Mouse (Mus musculus): ENCODE data around the gene Psmg4. TPM values are rescaled to one million over a fixed set of nuclear protein-coding genes. Genes with fewer than 3 reads are reported as not detected.

Psmg4 gene
- polyA plus RNA-seq (2015; fragmentation: Nextera tagmentation; extraction: Ambion mirVana) = 65.3 and 74.1 TPM in 2 replicates

- Histone ChIP-seq H3K27ac (ENCODE audit: low read length) (peak within 1 kb of the TSS; percentile 98), H3K9me3 (replicated peaks; ENCODE audit: control insufficient read depth, low read length) (no peaks in the 10 kb centered on the region), H3K4me1 (ENCODE audit: control insufficient read depth, insufficient read depth, low read length) (peaks cover 12% of the 10 kb centered on the region), H3K9ac (ENCODE audit: low read length) (peak within 1 kb of the TSS; percentile 90), H3K4me3 (ENCODE audit: low read length) (peak within 1 kb of the TSS; percentile 97), H3K36me3 (ENCODE audit: control insufficient read depth, insufficient read depth) (peaks cover 9% of the 10 kb centered on the region), H3K27me3 (ENCODE audit: control insufficient read depth, insufficient read depth, low read length) (no peaks in the 10 kb centered on the region), H3K4me2 (ENCODE audit: low read depth, low read length) (peak within 1 kb of the TSS; percentile 89)
- ATAC-seq (replicated peaks; ENCODE audit: extremely low read depth, insufficient read depth, low FRiP score) = peak; percentile 93
- WGBS = 3% methylated on average over 44 of the region's 44 CpGs
Measured at GRCm38 (mm10) chr13:34162491-34163303, at the start of gene Psmg4. Gene Psmg4, plus strand, starts transcription at chr13:34162964.

DNA sequence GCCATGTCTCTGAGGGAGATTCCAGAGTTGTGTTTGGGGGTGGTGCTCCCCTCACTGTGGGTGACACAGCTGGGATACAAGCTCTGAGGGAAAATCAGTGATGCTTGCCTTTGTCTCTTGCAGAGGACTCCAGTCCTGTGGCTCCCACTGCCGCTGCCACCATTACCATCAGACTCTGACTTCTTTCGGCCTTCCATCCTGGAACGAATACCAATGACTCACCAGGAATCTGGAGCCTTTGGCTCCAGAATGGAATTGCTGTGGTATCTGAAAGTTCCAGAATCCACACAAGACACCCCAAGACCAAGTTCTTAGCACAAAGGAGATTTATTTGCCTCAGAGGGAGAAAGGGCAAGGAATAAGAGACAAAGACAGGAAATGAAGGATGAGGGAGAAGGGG, 49.7 kb upstream of the Psmg4 start:
- ATAC-seq (replicated peaks; ENCODE audit: extremely low read depth, insufficient read depth, low FRiP score) = no peak
- H3K27me3 ChIP-seq (ENCODE audit: control insufficient read depth, insufficient read depth, low read length) = no peaks in the 10 kb centered on the region
- no peaks in the 10 kb centered on the region for H3K9me3 ChIP-seq (replicated peaks; ENCODE audit: control insufficient read depth, low read length)
- H3K36me3 ChIP-seq (ENCODE audit: control insufficient read depth, insufficient read depth) = no peaks in the 10 kb centered on the region
- H3K4me1 ChIP-seq (ENCODE audit: control insufficient read depth, insufficient read depth, low read length) = no peaks in the 10 kb centered on the region
- WGBS = 74% methylated on average over 3 of the region's 3 CpGs
- H3K4me2 ChIP-seq (ENCODE audit: low read depth, low read length) = no peak overlapping the region
- H3K9ac ChIP-seq (ENCODE audit: low read length) = no peak overlapping the region
- no peak overlapping the region for H3K27ac ChIP-seq (ENCODE audit: low read length)
- no peak overlapping the region for H3K4me3 ChIP-seq (ENCODE audit: low read length)

- H3K9me3 ChIP-seq (replicated peaks; ENCODE audit: control insufficient read depth, low read length) = no peaks in the 10 kb centered on the region
- no peaks in the 10 kb centered on the region for H3K36me3 ChIP-seq (ENCODE audit: control insufficient read depth, insufficient read depth)
- no peak overlapping the region for H3K27ac ChIP-seq (ENCODE audit: low read length)
- H3K27me3 ChIP-seq (ENCODE audit: control insufficient read depth, insufficient read depth, low read length) = no peaks in the 10 kb centered on the region
- 72% methylated on average over 4 of the region's 4 CpGs for WGBS
- peaks cover 2% of the 10 kb centered on the region; the same call in 1 of the 2 replicates for H3K4me1 ChIP-seq (ENCODE audit: control insufficient read depth, insufficient read depth, low read length)
- H3K4me2 ChIP-seq (ENCODE audit: low read depth, low read length) = no peak overlapping the region
- peak; percentile 60 for ATAC-seq (replicated peaks; ENCODE audit: extremely low read depth, insufficient read depth, low FRiP score)
- no peak overlapping the region for H3K9ac ChIP-seq (ENCODE audit: low read length)
- no peak overlapping the region for H3K4me3 ChIP-seq (ENCODE audit: low read length)
Measured at GRCm38 (mm10) chr13:34114654-34115053, 48.1 kb upstream of the Psmg4 start.

GRCm38 (mm10) chr13:34116508-34116907, 46.3 kb upstream of the Psmg4 start:
- Histone ChIP-seq H3K9ac (ENCODE audit: low read length) (no peak overlapping the region), H3K4me1 (ENCODE audit: control insufficient read depth, insufficient read depth, low read length) (peaks cover 2% of the 10 kb centered on the region; the same call in 1 of the 2 replicates), H3K27ac (ENCODE audit: low read length) (no peak overlapping the region), H3K4me2 (ENCODE audit: low read depth, low read length) (no peak overlapping the region), H3K4me3 (ENCODE audit: low read length) (no peak overlapping the region), H3K9me3 (replicated peaks; ENCODE audit: control insufficient read depth, low read length) (no peaks in the 10 kb centered on the region), H3K36me3 (ENCODE audit: control insufficient read depth, insufficient read depth) (no peaks in the 10 kb centered on the region), H3K27me3 (ENCODE audit: control insufficient read depth, insufficient read depth, low read length) (no peaks in the 10 kb centered on the region)
- 65% methylated on average over 6 of the region's 6 CpGs for WGBS
- ATAC-seq (replicated peaks; ENCODE audit: extremely low read depth, insufficient read depth, low FRiP score) = no peak

DNA sequence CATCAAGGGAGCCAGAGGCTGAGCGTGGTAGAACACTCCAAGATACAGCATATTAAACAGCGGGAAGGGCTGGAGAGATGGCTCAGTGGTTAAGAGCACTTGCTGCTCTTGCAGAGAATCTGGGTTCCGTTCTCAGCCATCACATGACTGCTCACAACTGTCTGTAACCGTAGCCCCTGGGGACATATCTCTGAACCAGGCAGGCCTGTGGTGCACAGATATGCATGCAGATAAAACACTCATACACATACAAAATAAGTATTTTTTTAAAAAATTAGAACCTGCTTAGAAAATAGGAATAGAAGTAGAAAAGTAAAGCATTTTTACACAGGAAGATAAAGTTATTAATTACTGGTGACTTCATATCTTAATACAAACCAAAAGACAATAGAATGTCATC, 43.9 kb upstream of the Psmg4 start:
- Histone ChIP-seq H3K9me3 (replicated peaks; ENCODE audit: control insufficient read depth, low read length) (no peaks in the 10 kb centered on the region), H3K36me3 (ENCODE audit: control insufficient read depth, insufficient read depth) (no peaks in the 10 kb centered on the region), H3K4me1 (ENCODE audit: control insufficient read depth, insufficient read depth, low read length) (peaks cover 2% of the 10 kb centered on the region; the same call in 1 of the 2 replicates), H3K27ac (ENCODE audit: low read length) (peak overlapping the region; percentile 15; the same call in 1 of the 2 replicates), H3K9ac (ENCODE audit: low read length) (no peak overlapping the region), H3K4me2 (ENCODE audit: low read depth, low read length) (no peak overlapping the region), H3K27me3 (ENCODE audit: control insufficient read depth, insufficient read depth, low read length) (no peaks in the 10 kb centered on the region), H3K4me3 (ENCODE audit: low read length) (no peak overlapping the region)
- ATAC-seq (replicated peaks; ENCODE audit: extremely low read depth, insufficient read depth, low FRiP score) = no peak
- WGBS = 46% methylated on average over 4 of the region's 4 CpGs

- Histone ChIP-seq H3K9me3 (replicated peaks; ENCODE audit: control insufficient read depth, low read length) (no peaks in the 10 kb centered on the region), H3K4me3 (ENCODE audit: low read length) (no peak overlapping the region), H3K4me1 (ENCODE audit: control insufficient read depth, insufficient read depth, low read length) (peaks cover 2% of the 10 kb centered on the region; the same call in 1 of the 2 replicates), H3K4me2 (ENCODE audit: low read depth, low read length) (no peak overlapping the region), H3K27me3 (ENCODE audit: control insufficient read depth, insufficient read depth, low read length) (no peaks in the 10 kb centered on the region), H3K27ac (ENCODE audit: low read length) (no peak overlapping the region), H3K9ac (ENCODE audit: low read length) (no peak overlapping the region), H3K36me3 (ENCODE audit: control insufficient read depth, insufficient read depth) (no peaks in the 10 kb centered on the region)
- no peak for ATAC-seq (replicated peaks; ENCODE audit: extremely low read depth, insufficient read depth, low FRiP score)
- 63% methylated on average over 4 of the region's 4 CpGs for WGBS
Measured at GRCm38 (mm10) chr13:34119406-34119805, 43.4 kb upstream of the Psmg4 start.

DNA sequence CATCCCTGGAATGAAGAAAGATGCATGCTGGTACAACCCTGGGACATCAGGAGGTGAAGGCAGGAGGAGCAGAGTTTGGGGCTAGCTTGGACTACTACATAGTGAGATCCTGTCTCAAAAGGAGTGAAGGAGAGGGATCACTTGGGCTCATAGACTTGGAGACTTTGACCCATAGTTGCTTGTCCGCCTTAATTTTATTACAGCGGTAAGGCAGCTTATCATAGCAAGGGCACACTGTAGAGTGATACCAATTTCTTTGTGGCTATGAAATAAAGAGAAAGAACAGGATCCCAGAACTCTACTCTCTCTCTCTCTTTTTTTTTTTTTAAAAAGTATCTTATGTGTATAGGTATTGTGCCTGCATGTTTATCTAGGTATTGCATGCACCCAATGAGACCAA, 42.2 kb upstream of the Psmg4 start:
- Histone ChIP-seq H3K36me3 (ENCODE audit: control insufficient read depth, insufficient read depth) (no peaks in the 10 kb centered on the region), H3K27me3 (ENCODE audit: control insufficient read depth, insufficient read depth, low read length) (no peaks in the 10 kb centered on the region), H3K4me3 (ENCODE audit: low read length) (no peak overlapping the region), H3K9me3 (replicated peaks; ENCODE audit: control insufficient read depth, low read length) (no peaks in the 10 kb centered on the region), H3K4me2 (ENCODE audit: low read depth, low read length) (no peak overlapping the region), H3K27ac (ENCODE audit: low read length) (no peak overlapping the region), H3K9ac (ENCODE audit: low read length) (no peak overlapping the region), H3K4me1 (ENCODE audit: control insufficient read depth, insufficient read depth, low read length) (peaks cover 2% of the 10 kb centered on the region)
- WGBS = 92% methylated on average over 2 of the region's 2 CpGs
- ATAC-seq (replicated peaks; ENCODE audit: extremely low read depth, insufficient read depth, low FRiP score) = no peak

GRCm38 (mm10) chr13:34125711-34126110, 37.1 kb upstream of the Psmg4 start:
- Histone ChIP-seq H3K27me3 (ENCODE audit: control insufficient read depth, insufficient read depth, low read length) (no peaks in the 10 kb centered on the region), H3K36me3 (ENCODE audit: control insufficient read depth, insufficient read depth) (no peaks in the 10 kb centered on the region), H3K9me3 (replicated peaks; ENCODE audit: control insufficient read depth, low read length) (no peaks in the 10 kb centered on the region), H3K4me1 (ENCODE audit: control insufficient read depth, insufficient read depth, low read length) (peaks cover 7% of the 10 kb centered on the region), H3K27ac (ENCODE audit: low read length) (no peak overlapping the region), H3K9ac (ENCODE audit: low read length) (no peak overlapping the region), H3K4me2 (ENCODE audit: low read depth, low read length) (0 out of 2 replicates have a peak overlapping the region, but pooled peaks have one; percentile 13), H3K4me3 (ENCODE audit: low read length) (no peak overlapping the region)
- ATAC-seq (replicated peaks; ENCODE audit: extremely low read depth, insufficient read depth, low FRiP score) = no peak
- WGBS = 56% methylated on average over 4 of the region's 4 CpGs

DNA sequence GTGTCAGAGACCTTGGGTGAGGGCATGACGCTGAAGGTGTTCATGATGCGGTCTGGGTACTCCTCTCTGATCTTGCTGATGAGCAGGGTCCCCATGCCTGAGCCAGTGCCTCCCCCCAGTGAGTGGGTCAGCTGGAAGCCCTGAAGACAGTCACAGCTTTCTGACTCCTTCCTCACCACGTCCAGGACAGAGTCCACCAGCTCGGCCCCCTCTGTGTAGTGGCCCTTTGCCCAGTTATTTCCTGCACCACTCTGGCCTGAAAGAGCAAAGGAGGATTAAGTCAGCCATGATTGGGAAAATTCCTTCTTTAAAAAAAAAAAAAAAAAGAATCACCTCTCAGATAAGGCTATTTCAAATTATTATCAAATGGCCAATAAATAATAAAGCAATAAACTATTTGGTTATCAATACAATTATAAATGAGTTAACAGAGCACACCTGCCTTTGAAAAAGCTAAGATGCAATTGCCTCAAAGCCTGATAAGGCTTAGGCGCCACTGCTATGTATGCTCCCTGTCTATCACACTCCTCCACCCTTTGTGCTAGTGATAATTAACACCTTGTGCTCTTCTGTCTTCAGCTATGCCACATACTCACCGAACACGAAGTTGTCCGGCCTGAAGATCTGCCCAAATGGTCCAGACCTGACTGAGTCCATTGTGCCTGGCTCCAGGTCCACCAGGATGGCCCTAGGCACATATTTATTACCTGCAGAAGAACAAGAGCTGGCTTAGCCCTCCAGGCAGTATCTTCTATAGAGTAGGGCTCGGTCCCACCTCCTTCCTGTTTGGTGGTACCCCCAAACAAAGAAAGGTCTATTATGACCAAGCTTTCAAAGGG, 34.3 kb upstream of the Psmg4 start:
- peaks cover 20% of the 10 kb centered on the region for H3K4me1 ChIP-seq (ENCODE audit: control insufficient read depth, insufficient read depth, low read length)
- H3K4me2 ChIP-seq (ENCODE audit: low read depth, low read length) = peak overlapping the region; percentile 80
- H3K27me3 ChIP-seq (ENCODE audit: control insufficient read depth, insufficient read depth, low read length) = peaks cover under 1% of the 10 kb centered on the region; the same call in 1 of the 2 replicates
- H3K36me3 ChIP-seq (ENCODE audit: control insufficient read depth, insufficient read depth) = no peaks in the 10 kb centered on the region
- WGBS = 79% methylated on average over 9 of the region's 9 CpGs
- H3K4me3 ChIP-seq (ENCODE audit: low read length) = peak overlapping the region; percentile 83
- H3K27ac ChIP-seq (ENCODE audit: low read length) = no peak overlapping the region
- no peaks in the 10 kb centered on the region for H3K9me3 ChIP-seq (replicated peaks; ENCODE audit: control insufficient read depth, low read length)
- no peak overlapping the region for H3K9ac ChIP-seq (ENCODE audit: low read length)
- no peak for ATAC-seq (replicated peaks; ENCODE audit: extremely low read depth, insufficient read depth, low FRiP score)
